Mouse (Mus musculus) gastrocnemius, adult 2 months (tissue): ENCODE data around the gene Acss3. TPM values are rescaled to one million over a fixed set of nuclear protein-coding genes. Genes with fewer than 3 reads are reported as not detected.

Experiments
- DNase-seq: peaks from one replicate; pipeline ENCODE4 v3.0.0; 2022
- H3K27ac ChIP-seq: fragments of 200-600 bp; 2 replicates; pipeline ENCODE4 v1.8.1; 2022; ENCODE audit warnings: mild to moderate bottlenecking
- H3K4me3 ChIP-seq: fragments of 200-600 bp; 2 replicates; pipeline ENCODE4 v1.8.1; 2022; ENCODE audit warnings: mild to moderate bottlenecking, moderate library complexity
- CTCF ChIP-seq: fragments of 200-600 bp; IDR thresholded peaks from 2 replicates; pipeline ENCODE4 v1.8.1; 2022; ENCODE audit warnings: antibody characterized with exemption, mild to moderate bottlenecking, moderate library complexity
- intact Hi-C: fragments of 180-260 bp; cut with DNase I; formaldehyde crosslinking; loops from one replicate; pipeline ENCODE4 v1.15.1; 2025
- total RNA-seq, 2 experiments: library from RNA; stranded (reverse); gene quantifications; 2 replicates each; pipeline ENCODE4 v1.2.3; 2021

Gene Acss3
- total RNA-seq, 2 experiments from 2014 or later, result 5.4 TPM

- intact Hi-C loops, result no loop called here
- no peak for TF ChIP-seq CTCF
- Histone ChIP-seq H3K4me3 (no peak overlapping the region), H3K27ac (no peak overlapping the region)
- no peak for DNase-seq
Observed at GRCm38 (mm10) chr10:106910108-106910507, 213.4 kb downstream of the Acss3 start.

GRCm38 (mm10) chr10:106896351-106896750 is 227.1 kb downstream of the Acss3 start:
- Histone ChIP-seq H3K27ac (no peak overlapping the region), H3K4me3 (no peak overlapping the region)
- intact Hi-C loops, result no loop called here
- no peak for TF ChIP-seq CTCF
- DNase-seq, result no peak

Other genes starting within 250 kb of the Acss3 start
- 1 to 10 TPM in 1 of 2 experiments, under 1 TPM in 1; 0.99 to 1.8 TPM for gene Lin7a, start 148.0 kb upstream of the Acss3 start, total RNA-seq